Mouse (Mus musculus) heart, postnatal 36 days (tissue): ENCODE results near the gene Prkag1. TPM values are rescaled to one million over a fixed set of nuclear protein-coding genes. Genes with fewer than 3 reads are reported as not detected.

Experiments used
- DNase-seq, 2 experiments: peaks; one replicate each; pipeline ENCODE4 v3.0.0; 2021 to 2022
- intact Hi-C: fragments of 180-260 bp; cut with DNase I; formaldehyde crosslinking; loops from one replicate; pipeline ENCODE4 v1.15.1; 2025
- total RNA-seq, 2 experiments: library from RNA; stranded (reverse); gene quantifications; 2 replicates each; pipeline ENCODE4 v1.2.3; 2021

Gene Prkag1
- total RNA-seq, 2 experiments from 2014 or later = 99.8 to 112 TPM

GRCm38 (mm10) chr15:98775533-98775932 lies 55.8 kb downstream of the Prkag1 start:
- intact Hi-C loops = no loop called here
- DNase-seq = no peak

GRCm38 (mm10) chr15:98774096-98774495 lies 57.2 kb downstream of the Prkag1 start:
- intact Hi-C loops = no loop called here
- no peak for DNase-seq

DNA sequence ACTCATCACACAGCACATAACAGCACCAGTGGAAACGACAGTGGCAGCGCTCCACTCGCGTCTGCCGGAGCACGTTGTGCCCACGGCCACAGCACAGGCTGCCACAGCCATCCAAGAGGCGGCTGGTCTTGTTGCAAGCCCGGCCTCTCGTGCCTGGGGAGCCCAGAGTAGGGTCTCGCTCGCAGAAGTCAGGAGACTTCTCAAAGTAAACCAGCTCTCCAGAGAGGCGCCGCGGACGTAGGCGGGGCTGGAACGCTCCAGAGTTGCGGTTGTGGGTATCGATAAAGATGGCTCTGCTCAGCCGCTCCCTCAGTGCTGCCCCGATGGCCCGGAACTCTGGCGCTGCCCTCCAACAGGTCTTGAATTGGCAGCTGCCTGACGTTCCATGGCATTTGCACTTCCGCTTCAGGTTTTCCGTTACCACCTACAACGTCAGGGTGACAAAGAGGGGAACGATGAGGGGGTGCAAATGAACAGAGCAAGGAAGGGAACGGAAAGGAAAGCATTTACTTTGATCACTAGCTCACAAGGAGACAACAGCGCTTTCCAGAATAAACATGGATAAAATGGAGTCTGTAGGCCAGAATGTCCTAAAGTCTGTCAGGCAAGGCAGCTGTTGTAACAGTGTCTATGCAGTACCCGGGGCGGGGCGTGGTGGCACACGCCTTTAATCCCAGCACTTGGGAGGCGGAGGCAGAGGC lies 58.7 kb downstream of the Prkag1 start:
- DNase-seq = no peak
- intact Hi-C loops = no loop called here

DNA sequence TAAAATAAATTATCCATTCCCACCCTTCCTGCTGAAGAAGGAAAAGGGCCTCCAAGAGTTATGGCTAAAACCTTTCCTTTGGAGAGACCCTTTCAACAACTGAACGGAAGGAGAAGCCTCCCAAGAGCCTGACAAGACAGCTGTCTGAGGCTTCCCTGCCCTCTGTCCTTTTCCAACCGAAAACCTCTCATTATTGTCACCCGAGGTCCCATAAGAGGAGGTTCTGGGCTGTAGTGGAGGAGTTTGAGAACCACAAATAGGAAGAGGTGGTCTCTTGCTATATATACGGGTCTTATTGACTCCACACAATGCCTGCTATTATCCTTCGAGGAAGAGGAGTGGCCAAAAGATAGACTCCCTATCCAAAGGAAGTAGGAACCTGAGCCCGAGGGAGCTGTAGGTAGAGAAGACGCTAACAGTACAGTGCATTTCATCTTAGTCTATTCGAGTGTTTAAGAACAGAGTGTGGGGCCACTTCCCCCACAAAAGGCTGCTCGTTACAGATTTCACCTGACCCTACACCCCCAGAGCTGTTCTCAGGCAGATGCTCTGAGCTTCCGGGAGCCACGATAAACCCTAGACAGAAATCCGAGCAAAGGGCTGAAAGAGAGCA lies 59.4 kb downstream of the Prkag1 start:
- intact Hi-C loops = no loop called here
- no peak for DNase-seq

GRCm38 (mm10) chr15:98768259-98768658 lies 63.1 kb downstream of the Prkag1 start:
- no peak for DNase-seq
- intact Hi-C loops = no loop called here

DNA sequence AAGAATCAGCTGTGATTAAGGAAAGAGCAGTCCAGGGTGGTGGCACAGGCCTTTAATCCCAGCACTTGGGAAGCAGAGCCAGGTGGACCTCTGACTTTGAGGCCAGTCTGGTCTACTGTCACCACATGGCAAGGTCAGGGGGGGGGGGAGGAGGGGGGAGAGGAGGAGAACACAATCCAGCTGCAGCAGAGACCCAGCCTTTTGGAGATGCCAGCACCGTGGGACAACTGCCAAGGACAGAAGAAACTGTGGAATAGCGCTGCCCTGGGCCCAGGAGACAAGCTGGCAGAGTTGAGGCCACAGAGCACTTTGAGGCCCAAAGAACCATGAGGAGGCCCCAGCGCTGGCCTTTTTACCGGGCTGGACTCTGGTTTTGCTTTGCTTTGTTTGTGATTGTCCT lies 65.4 kb downstream of the Prkag1 start:
- intact Hi-C loops = no loop called here
- DNase-seq = no peak

Other genes starting within 250 kb of the Prkag1 start
- 100 to 1,000 TPM; 207 TPM for gene Adcy6, start 221.4 kb downstream of the Prkag1 start, total RNA-seq
- 1 to 10 TPM; 3.3 to 4.0 TPM for gene Cacnb3, start 200.7 kb downstream of the Prkag1 start, total RNA-seq
- 10 to 100 TPM; 51.5 to 65.1 TPM for gene Ddx23, start 168.6 kb downstream of the Prkag1 start, total RNA-seq
- 1 to 10 TPM; 1.1 to 1.4 TPM for gene Rnd1, start 154.1 kb downstream of the Prkag1 start, total RNA-seq
- gene Ccdc65, start 123.3 kb downstream of the Prkag1 start, total RNA-seq = under 1 TPM; 0.33 to 0.42 TPM
- 1 to 10 TPM; 6.2 to 6.7 TPM for gene Fkbp11, start 103.3 kb downstream of the Prkag1 start, total RNA-seq
- gene Arf3, start 68.3 kb downstream of the Prkag1 start, total RNA-seq = 10 to 100 TPM; 20.8 to 20.9 TPM
- under 1 TPM; 0.27 to 0.33 TPM for gene Wnt10b, start 53.4 kb downstream of the Prkag1 start, total RNA-seq
- gene Wnt1, start 41.7 kb downstream of the Prkag1 start, total RNA-seq = not detected
- gene Ddn, start 22.0 kb downstream of the Prkag1 start, total RNA-seq = under 1 TPM; 0.22 to 0.35 TPM
- gene Kmt2d, start 39.7 kb upstream of the Prkag1 start, total RNA-seq = 10 to 100 TPM; 56.9 to 60.3 TPM
- 1 to 10 TPM; 3.0 to 4.3 TPM for gene Rhebl1, start 63.0 kb upstream of the Prkag1 start, total RNA-seq
- 1 to 10 TPM; 1.7 to 1.9 TPM for gene Dhh, start 67.0 kb upstream of the Prkag1 start, total RNA-seq
- 10 to 100 TPM; 15.0 TPM for gene Lmbr1l, start 86.7 kb upstream of the Prkag1 start, total RNA-seq
- 100 to 1,000 TPM; 130 to 145 TPM for gene Tuba1b, start 103.0 kb upstream of the Prkag1 start, total RNA-seq
- not detected for gene Gm49450, start 122.0 kb upstream of the Prkag1 start, total RNA-seq
- 10 to 100 TPM; 73.0 to 74.5 TPM for gene Tuba1a, start 122.2 kb upstream of the Prkag1 start, total RNA-seq
- 10 to 100 TPM; 29.7 to 33.9 TPM for gene Tuba1c, start 198.4 kb upstream of the Prkag1 start, total RNA-seq
- gene Prph, start 223.7 kb upstream of the Prkag1 start, total RNA-seq = under 1 TPM; 0.14 to 0.94 TPM
- gene Troap, start 243.1 kb upstream of the Prkag1 start, total RNA-seq = under 1 TPM; 0.33 to 0.49 TPM